Mouse (Mus musculus): ENCODE measurements around the gene Bicc1.
"Not testable (repeated sequence)": the region's sequence is repeated elsewhere in the genome, so short reads cannot be mapped to it uniquely, and the experiment has no call there.

Gene Bicc1

GRCm38 (mm10) chr10:70987396-70987795, 172.1 kb downstream of the Bicc1 start:
- DNase-seq = no peak

DNA sequence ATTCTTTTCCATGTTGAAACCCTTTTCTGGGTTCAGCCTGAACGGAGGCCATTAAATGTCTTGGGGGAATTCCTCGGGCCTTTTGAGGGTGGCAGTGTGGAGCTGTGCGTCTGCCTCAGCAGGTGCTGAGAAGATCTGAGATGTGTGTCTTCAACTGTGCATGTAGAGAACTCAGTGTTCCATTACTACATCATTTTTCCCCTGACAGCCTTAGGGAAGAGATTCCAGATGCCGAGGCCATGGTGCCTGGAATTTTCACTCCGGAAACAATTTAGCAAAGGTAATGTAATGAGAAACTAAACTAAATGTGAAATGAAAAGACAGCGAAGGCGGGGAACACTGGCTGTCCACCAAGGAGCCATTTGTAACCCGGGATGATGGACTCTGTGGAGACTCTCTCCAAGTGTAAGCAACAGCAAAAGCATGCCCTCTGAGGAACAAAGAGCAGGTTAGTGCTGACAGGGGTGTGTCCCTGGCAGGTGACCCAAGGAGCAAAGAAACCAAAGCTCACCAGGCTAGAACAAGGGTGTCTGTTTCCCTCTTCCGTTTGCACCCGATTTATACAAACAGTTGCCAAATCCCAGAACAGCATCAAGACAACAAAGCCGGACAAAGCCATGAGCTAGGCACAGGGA, 176.3 kb downstream of the Bicc1 start:
- no peak for DNase-seq

- no peak for DNase-seq
These were observed 177.3 kb downstream of the Bicc1 start for GRCm38 (mm10) chr10:70982156-70982555.

GRCm38 (mm10) chr10:70979657-70980056, 179.8 kb downstream of the Bicc1 start:
- DNase-seq = no peak

DNA sequence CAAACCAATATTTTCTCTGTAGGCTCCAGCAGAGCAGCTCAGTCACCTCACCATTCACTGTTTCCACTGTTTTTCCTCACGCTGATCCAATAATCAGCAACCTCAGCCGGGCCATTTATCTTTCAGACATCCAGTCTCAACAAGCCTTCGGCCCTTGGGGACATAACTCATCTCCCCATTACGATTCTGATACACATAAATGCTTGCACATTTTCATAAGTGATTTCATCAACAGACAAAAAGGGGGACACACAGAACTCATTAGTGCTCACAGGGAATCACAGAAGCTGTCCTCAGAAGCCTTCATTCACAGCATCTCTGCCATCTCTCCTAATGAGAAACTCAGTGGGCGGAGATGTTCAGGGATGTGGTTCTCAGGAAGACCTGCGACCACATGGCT, 182.4 kb downstream of the Bicc1 start:
- no peak for DNase-seq

GRCm38 (mm10) chr10:70976633-70977032, 182.9 kb downstream of the Bicc1 start:
- no peak for DNase-seq

- DNase-seq = no peak
These were observed 188.3 kb downstream of the Bicc1 start for GRCm38 (mm10) chr10:70971156-70971555.

GRCm38 (mm10) chr10:70968848-70969683, 190.4 kb downstream of the Bicc1 start:
- no peak for DNase-seq

DNA sequence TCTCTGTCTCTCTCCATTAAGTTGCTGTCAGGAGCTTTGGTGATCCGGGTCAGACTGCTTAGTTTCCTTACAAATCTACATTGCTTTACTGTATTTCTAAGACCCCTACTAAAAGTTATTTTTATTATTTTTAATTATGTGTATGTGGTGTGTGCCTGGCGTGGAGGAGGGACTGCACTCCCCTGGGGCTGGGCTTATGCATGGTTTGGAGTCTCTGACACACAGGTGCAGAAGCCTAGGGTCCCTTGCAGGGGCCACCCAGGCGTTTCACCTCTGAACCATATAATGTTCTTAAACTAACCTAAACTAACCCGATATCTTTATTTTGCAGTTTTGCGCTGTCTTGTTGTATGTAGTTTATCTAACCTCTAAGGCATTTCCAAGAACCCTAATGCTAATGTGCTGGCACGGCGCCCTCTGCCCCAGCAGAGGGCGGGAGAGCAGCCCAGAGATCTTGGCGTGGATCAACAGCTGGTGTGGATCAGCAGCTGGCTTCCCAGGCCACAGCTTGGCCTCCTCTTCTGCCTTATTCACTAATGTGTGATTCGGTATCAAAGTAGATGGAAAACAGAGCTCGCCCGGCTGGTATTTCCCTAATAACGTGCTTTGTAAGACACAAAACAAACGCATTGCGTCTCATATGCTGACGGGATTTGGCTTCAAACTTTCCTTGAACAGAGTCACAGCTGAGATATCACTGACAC, 192.7 kb downstream of the Bicc1 start:
- no peak for DNase-seq

DNA sequence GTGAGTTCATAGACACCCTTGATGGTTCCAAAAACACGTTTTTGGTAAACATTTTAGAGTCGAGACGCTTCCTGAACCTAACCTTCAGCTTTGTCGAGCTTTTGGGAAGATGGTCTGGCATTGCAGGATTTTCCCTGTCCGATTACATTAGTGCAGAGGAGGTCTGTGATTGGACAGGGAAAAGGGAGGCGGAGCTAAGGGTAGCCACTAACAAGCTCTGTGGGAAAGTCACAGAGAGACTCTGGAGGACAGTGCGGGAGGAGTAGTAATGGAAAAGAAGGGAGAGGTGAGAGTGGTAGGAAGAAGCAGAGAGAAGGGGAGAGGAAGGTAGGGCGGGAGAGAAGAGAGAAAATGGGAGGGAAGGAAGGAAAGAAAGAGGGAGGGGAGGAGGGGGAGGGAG, 194.8 kb downstream of the Bicc1 start:
- DNase-seq = no peak

- DNase-seq = peak; percentile 1
These were observed 195.8 kb downstream of the Bicc1 start for GRCm38 (mm10) chr10:70963599-70964193.

DNA sequence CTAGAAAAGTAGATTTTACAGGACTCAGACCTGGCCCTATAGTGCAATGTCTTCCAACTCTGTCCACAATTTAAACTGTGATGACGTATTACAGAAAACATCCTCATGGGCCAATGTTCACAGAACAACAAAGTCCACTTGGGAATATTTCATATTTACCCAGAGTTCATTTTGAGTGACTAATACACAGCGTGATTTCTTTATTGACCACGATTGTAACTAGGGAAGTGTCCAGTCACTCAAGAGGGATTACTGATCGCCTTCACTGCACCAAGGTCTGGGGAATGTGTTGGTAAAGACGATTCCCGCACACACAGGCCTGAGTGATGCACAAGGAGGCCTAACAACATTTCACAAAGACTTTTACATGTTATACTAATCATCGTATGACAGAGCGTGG, 197.9 kb downstream of the Bicc1 start:
- DNase-seq = no peak

GRCm38 (mm10) chr10:70960396-70960795, 199.1 kb downstream of the Bicc1 start:
- DNase-seq = not testable (repeated sequence)

- no peak for DNase-seq
These were observed 206.7 kb downstream of the Bicc1 start for GRCm38 (mm10) chr10:70952770-70953147.

DNA sequence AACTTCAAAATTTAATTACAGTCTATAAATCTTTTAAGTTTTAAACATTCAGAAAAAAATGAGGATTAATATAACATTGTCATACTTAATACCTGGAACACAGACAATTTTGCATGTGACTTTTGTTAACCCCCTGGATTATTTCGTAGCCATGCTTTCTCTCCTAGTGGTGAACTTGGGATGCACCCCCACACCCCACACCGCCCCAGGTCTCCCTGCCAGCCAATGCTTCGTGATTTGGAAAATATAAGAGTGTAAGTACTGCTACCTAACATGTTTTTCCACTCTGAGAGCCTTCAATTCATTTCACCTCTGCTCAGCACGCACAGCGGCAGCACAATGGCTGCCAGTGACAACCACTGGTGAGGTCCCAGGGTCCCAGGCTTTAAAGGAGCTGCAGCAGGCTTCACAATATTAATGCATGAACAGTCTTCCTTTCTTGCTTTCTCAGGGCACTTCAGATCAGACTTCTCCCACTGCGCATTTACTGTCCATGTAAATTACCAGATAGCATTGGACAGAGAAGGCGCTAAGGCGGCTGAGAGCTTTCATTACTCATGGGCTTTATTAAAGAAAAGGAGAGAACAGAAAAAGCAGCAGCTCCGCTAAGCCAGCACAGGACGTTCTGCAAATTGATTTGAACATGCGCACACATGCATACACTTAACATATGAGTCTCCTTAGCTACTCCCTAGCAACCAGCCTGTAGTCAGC, 207.3 kb downstream of the Bicc1 start:
- no peak for DNase-seq

DNA sequence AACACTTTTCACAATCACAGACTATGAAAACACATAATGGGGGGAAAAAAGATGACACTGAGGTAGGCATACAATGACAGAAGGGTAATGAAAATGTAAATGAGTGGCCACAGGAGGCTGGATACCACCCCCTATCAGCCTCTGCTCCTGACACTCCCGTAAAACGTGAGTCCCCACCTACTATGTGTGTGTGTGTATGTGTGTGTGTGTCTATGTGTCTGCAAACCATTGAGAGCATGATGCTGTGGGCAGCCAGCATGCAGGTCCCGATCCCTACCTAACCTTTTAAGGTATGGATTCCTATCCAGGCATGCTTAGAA, 209.4 kb downstream of the Bicc1 start:
- no peak for DNase-seq

DNA sequence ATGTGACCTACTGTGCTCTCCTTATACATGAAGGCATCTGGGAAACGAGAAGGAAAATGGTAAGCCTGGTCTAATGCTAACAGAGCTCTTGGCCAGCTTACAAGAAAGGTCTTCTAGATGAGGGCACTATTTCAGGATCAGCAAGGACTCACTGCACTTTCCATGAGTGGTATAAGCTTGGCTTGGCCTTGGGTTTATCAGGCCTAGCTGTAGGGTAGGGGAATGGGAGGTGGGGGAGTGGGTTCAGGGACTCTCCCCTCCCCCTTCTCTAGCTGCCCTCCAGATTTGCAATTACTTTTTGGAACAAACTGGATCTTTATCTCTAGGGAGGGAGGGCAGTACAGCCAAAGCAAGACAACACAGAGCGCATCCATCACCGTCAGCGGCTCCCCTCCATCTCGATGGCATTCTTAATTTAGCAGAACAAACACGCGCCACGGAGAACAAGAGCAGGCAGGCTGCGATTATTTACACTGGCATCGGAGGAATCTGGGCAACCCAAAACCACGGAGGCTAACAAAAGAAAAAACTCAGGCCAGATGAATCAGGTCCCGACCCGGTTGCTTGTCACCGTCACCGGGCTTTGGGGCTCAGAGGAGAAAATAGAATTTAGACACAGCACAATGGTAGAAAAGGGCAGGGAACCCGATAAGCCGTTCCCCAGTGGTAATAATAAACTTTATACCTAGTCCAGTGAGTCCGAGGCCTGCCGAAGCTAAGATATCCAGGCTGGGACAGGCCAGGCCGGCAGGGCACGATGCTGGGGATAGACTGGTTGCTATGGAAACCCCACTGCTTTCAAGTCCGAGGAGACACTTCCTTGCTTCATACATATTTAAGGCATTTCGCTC, 210.0 kb downstream of the Bicc1 start:
- no peak for DNase-seq

DNA sequence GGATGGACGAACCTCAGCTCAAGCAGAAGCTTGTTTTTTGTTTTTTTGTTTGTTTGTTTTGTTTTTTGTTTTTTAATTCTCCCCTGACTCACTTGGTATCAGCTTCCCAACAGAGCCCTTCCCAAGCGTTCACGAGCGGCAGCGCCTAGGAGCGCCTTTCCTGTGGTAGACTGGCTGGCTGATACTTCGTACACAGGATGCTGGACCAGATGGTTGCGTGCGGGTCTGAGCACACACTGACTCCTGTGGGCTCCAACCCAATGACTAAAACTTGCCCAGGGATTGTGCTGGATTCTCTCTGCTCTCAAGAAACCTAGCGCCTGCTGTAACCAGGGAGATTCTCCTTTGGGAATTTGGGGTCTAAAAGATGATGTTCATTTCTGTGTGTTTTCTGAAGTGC, 211.2 kb downstream of the Bicc1 start:
- no peak for DNase-seq

DNA sequence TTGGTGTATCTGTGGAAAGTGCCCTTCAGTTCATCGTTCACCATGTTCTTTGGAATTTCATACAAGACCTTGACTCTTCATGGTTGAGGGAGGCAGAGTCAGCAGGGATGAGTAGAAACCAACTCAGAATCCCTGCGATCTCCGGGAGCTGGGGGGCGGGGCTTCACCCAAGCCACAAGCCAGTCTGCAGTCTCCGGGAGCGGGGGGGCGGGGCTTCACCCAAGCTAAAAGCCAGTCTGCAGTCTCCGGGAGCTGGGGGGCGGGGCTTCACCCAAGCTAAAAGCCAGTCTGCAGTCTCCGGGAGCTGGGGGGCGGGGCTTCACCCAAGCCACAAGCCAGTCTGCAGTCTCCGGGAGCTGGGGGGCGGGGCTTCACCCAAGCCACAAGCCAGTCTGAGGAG, 213.4 kb downstream of the Bicc1 start:
- not testable (repeated sequence) for DNase-seq

- no peak for DNase-seq
These were observed 214.4 kb downstream of the Bicc1 start for GRCm38 (mm10) chr10:70945076-70945475.

- DNase-seq = no peak
These were observed 217.9 kb downstream of the Bicc1 start for GRCm38 (mm10) chr10:70941623-70942022.

DNA sequence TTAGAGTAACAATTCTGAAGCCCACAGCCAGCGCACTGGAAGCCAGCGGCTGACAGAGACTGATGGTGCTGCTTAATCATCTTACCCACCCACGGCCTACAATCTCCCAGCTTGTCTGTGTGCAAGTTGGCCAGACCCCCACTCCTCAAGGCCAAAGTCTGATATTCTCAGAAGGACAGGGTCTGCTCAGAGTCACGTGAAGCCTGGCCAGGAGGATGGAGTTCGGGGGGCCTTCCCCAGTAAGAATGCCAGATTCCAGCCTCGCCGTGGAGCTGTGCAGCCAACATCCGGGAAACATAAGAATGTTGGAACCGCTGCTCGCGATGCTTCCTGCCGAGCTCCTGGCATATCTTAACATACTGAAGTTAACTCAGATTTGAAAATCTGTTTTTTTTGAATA, 219.7 kb downstream of the Bicc1 start:
- no peak for DNase-seq
